9 mouse cellular contexts compared by ENCODE assay signal in genomic region chr11:53529253-53529557, GRCm38 (mm10). TPM values are rescaled to one million over a fixed set of nuclear protein-coding genes. Genes with fewer than 3 reads are reported as not detected.
DNase-seq lines count a peak whose midpoint lies in the region; ATAC-seq and TF ChIP-seq lines count a peak whose summit lies in the region.
"Had no signal": no experiment of that assay in that cellular context is flagged by ENCODE, and none has a peak within 500 bp of the region (broad histone marks: within the 10 kb centered on the region; RNA-seq: fewer than 3 reads in every experiment).

No protein-coding gene starts in this region.

- DNase-seq in layer of hippocampus, adult 2 months (ENCODE audit: low spot score in 2 of 2), result peak in 1 of 2 experiments; percentile 64
- DNase-seq in layer of hippocampus, adult 11-12 months (ENCODE audit: low spot score), result no peak
- peak; percentile 81 for DNase-seq in cerebellum, adult 8-10 months
- peak; percentile 87 for DNase-seq in heart, adult 18-20 months
- DNase-seq in thymus, postnatal 25 days, result no peak
- no peak for DNase-seq in frontal cortex, postnatal 10 days (ENCODE audit: low spot score in 2 of 2)

- no peaks in the 10 kb centered on the region for H3K27me3 ChIP-seq in lung, embryonic 15.5 days
- no peaks in the 10 kb centered on the region for H3K27me3 ChIP-seq in intestine, embryonic 15.5 days (replicated peaks)
- H3K27me3 ChIP-seq: midbrain, embryonic 12.5 days had no signal

- peaks cover 23% of the 10 kb centered on the region for H3K4me1 ChIP-seq in lung, embryonic 15.5 days
- H3K4me1 ChIP-seq in intestine, embryonic 15.5 days (replicated peaks), result peaks cover 21% of the 10 kb centered on the region; the same call in 1 of the 2 replicates

- H3K9ac ChIP-seq in lung, embryonic 15.5 days, result 0 out of 2 replicates have a peak overlapping the region, but pooled peaks have one; percentile 21
- H3K9ac ChIP-seq in intestine, embryonic 15.5 days, result no peak overlapping the region
- H3K9ac ChIP-seq: midbrain, embryonic 12.5 days had no signal

- no peak for TF ChIP-seq CTCF in layer of hippocampus, adult 2 months (conservative IDR thresholded peaks at IDR 0.05)

- peak; percentile 66; the same call in 1 of the 2 replicates for ATAC-seq in lung, embryonic 15.5 days (ENCODE audit: borderline replicate concordance, extremely low read depth, low FRiP score, low TSS enrichment)
- ATAC-seq in intestine, embryonic 15.5 days, result no peak

- peak overlapping the region; percentile 13; the same call in 1 of the 2 replicates for H3K4me3 ChIP-seq in layer of hippocampus, adult 2 months
- H3K4me3 ChIP-seq in lung, embryonic 15.5 days, result no peak overlapping the region
- no peak overlapping the region for H3K4me3 ChIP-seq in intestine, embryonic 15.5 days (replicated peaks)
- H3K4me3 ChIP-seq: midbrain, embryonic 12.5 days had no signal

- H3K27ac ChIP-seq in layer of hippocampus, adult 2 months, result peak overlapping the region; percentile 79
- H3K27ac ChIP-seq in lung, embryonic 15.5 days, result 0 out of 2 replicates have a peak overlapping the region, but pooled peaks have one; percentile 33
- no peak overlapping the region for H3K27ac ChIP-seq in intestine, embryonic 15.5 days
- H3K27ac ChIP-seq: midbrain, embryonic 12.5 days had no signal

- peak overlapping the region; percentile 13; the same call in 1 of the 2 replicates for H3K4me2 ChIP-seq in lung, embryonic 15.5 days
- H3K4me2 ChIP-seq in intestine, embryonic 15.5 days (replicated peaks), result no peak overlapping the region
- H3K4me2 ChIP-seq: midbrain, embryonic 12.5 days had no signal

- H3K9me3 ChIP-seq in lung, embryonic 15.5 days, result no peaks in the 10 kb centered on the region
- H3K9me3 ChIP-seq in intestine, embryonic 15.5 days, result no peaks in the 10 kb centered on the region
- H3K9me3 ChIP-seq: midbrain, embryonic 12.5 days had no signal

- WGBS in lung, embryonic 15.5 days, result 32% methylated on average over 6 of the region's 6 CpGs
- 48% methylated on average over 6 of the region's 6 CpGs for WGBS in intestine, embryonic 15.5 days

- H3K36me3 ChIP-seq in lung, embryonic 15.5 days, result peaks cover 13% of the 10 kb centered on the region
- H3K36me3 ChIP-seq in intestine, embryonic 15.5 days, result 0 out of 2 replicates have a peak, but pooled peaks cover 3% of the 10 kb centered on the region

RNA-seq across cellular contexts. Expression of gene Sept8, which starts 10.1 kb away (rescaled TPM):
- 100 to 1,000 TPM; 240 to 254 TPM for total RNA-seq in layer of hippocampus, adult 2 months (2021)
- total RNA-seq in heart, adult 18-20 months (2021), result 10 to 100 TPM; 24.7 to 24.8 TPM
- 24.3 and 25.1 TPM in 2 replicates for polyA plus RNA-seq in lung, embryonic 15.5 days (2015; fragmentation: Nextera tagmentation; extraction: Ambion mirVana)
- polyA plus RNA-seq in intestine, embryonic 15.5 days (2015; fragmentation: Nextera tagmentation; extraction: Ambion mirVana), result 19.7 and 21.7 TPM in 2 replicates

RNA-seq across cellular contexts. Expression of gene Kif3a, which starts 38.0 kb away (rescaled TPM):
- total RNA-seq in layer of hippocampus, adult 2 months (2021), result 100 to 1,000 TPM; 130 to 133 TPM
- total RNA-seq in heart, adult 18-20 months (2021), result 10 to 100 TPM in 1 of 2 experiments, 1 to 10 TPM in 1; 8.4 to 11.2 TPM
- polyA plus RNA-seq in lung, embryonic 15.5 days (2015; fragmentation: Nextera tagmentation; extraction: Ambion mirVana), result 61.6 and 65.7 TPM in 2 replicates
- 48.2 TPM in 2 replicates for polyA plus RNA-seq in intestine, embryonic 15.5 days (2015; fragmentation: Nextera tagmentation; extraction: Ambion mirVana)

RNA-seq across cellular contexts. Expression of gene Sowaha, which starts 49.1 kb away (rescaled TPM):
- 100 to 1,000 TPM; 137 to 142 TPM for total RNA-seq in layer of hippocampus, adult 2 months (2021)
- under 1 TPM; 0.28 to 0.30 TPM for total RNA-seq in heart, adult 18-20 months (2021)
- polyA plus RNA-seq in lung, embryonic 15.5 days (2015; fragmentation: Nextera tagmentation; extraction: Ambion mirVana), result 0.06 and 0.24 TPM in 2 replicates
- polyA plus RNA-seq in intestine, embryonic 15.5 days (2015; fragmentation: Nextera tagmentation; extraction: Ambion mirVana), result 0.56 and 0.57 TPM in 2 replicates

RNA-seq across cellular contexts. Expression of gene Gm9945, which starts 49.2 kb away (rescaled TPM):
- 1 to 10 TPM; 2.5 to 3.4 TPM for total RNA-seq in layer of hippocampus, adult 2 months (2021)
- not detected for total RNA-seq in heart, adult 18-20 months (2021)
- polyA plus RNA-seq in lung, embryonic 15.5 days (2015; fragmentation: Nextera tagmentation; extraction: Ambion mirVana), result not detected in 2 replicates
- polyA plus RNA-seq in intestine, embryonic 15.5 days (2015; fragmentation: Nextera tagmentation; extraction: Ambion mirVana), result not detected in 2 replicates
- polyA plus RNA-seq: midbrain, embryonic 12.5 days had no signal

RNA-seq across cellular contexts. Expression of gene Gm9837, which starts 58.9 kb away (rescaled TPM):
- under 1 TPM in 1 of 2 experiments, not detected in 1; 0.52 TPM for total RNA-seq in layer of hippocampus, adult 2 months (2021)
- total RNA-seq in heart, adult 18-20 months (2021), result not detected
- not detected in 2 replicates for polyA plus RNA-seq in lung, embryonic 15.5 days (2015; fragmentation: Nextera tagmentation; extraction: Ambion mirVana)
- not detected in 2 replicates for polyA plus RNA-seq in intestine, embryonic 15.5 days (2015; fragmentation: Nextera tagmentation; extraction: Ambion mirVana)
- polyA plus RNA-seq: midbrain, embryonic 12.5 days had no signal

Comparison
In these comparisons a context has a peak if more than half of its experiments do, and no peak if none do; other contexts are left out.
1. DNase-seq: peak in cerebellum, adult 8-10 months (single experiment) and heart, adult 18-20 months (2 of 2); none in layer of hippocampus, adult 11-12 months (single experiment), thymus, postnatal 25 days (single experiment) and frontal cortex, postnatal 10 days (0 of 2).
2. RNA of gene Sept8, which starts 10.1 kb away (total RNA-seq): 240 to 254 TPM in layer of hippocampus, adult 2 months; 24.7 to 24.8 TPM in heart, adult 18-20 months; every median in the first group is over 4 times any median in the second.
3. RNA of gene Kif3a, which starts 38.0 kb away (total RNA-seq): 130 to 133 TPM in layer of hippocampus, adult 2 months; 8.4 to 11.2 TPM in heart, adult 18-20 months; every median in the first group is over 10 times any median in the second.
4. RNA of gene Sowaha, which starts 49.1 kb away (total RNA-seq): 137 to 142 TPM in layer of hippocampus, adult 2 months; 0.28 to 0.30 TPM in heart, adult 18-20 months; every median in the first group is over 100 times any median in the second.